In the genomic region with DNA sequence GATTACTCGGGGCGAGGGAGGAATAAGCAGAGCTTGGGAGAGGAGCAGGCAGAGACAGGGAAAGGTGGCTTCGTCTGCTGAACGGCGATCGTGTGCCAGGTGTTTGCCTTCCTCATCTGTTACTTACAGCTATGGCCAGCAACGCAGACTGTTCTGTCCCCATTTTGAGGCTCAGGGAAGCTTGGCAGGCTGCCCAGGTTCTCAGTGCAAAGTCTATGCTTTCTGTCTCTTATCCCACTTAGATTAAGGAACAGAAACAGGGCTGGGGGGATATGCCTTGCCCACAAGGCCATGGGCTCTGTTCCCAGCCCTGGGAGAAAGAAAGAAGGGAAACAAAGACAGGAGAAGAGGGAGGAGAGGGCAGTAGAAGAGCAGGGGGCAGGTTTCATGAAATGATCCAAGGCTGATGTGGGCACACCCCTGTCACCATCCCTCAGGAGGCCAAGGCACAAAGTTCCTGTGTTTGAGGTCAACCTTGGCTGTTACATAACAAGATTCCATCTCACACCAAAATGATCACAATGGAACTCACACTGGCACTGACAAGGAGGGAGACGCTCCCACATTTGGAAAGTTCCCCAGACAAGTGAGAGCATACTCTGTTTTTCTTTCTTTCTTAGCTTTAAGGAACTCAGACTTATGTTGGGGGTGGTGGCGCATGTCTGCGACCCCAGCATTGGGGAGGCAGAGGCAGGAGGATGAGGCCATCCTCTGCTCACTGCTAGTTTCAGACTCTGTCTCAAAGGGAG, we compare ENCODE assay signal across 8 mouse cellular contexts.
DNase-seq lines count a peak whose midpoint lies in the region; ATAC-seq and TF ChIP-seq lines count a peak whose summit lies in the region.

No protein-coding gene starts in this region.

- peak; percentile 82 for ATAC-seq in forebrain, embryonic 16.5 days
- ATAC-seq in midbrain, embryonic 16.5 days: no peak

- H3K9me3 ChIP-seq in ES-E14 (ENCODE audit: control insufficient read depth, insufficient read depth, low read depth, low read length): no peaks in the 10 kb centered on the region
- no peaks in the 10 kb centered on the region for H3K9me3 ChIP-seq in forebrain, embryonic 16.5 days (ENCODE audit: control insufficient read depth, low read length)
- H3K9me3 ChIP-seq in midbrain, embryonic 16.5 days (replicated peaks; ENCODE audit: control insufficient read depth, low read length, poor library complexity, severe bottlenecking): no peaks in the 10 kb centered on the region

- H3K4me3 ChIP-seq in ES-E14 (ENCODE audit: insufficient read depth in 1 of 2, low read depth in 1 of 2, low read length in 2 of 2, poor library complexity in 1 of 2, severe bottlenecking in 1 of 2): peak overlapping the region in 1 of 2 experiments; percentile 16; a peak in 1 of 4 replicates
- no peak overlapping the region for H3K4me3 ChIP-seq in forebrain, embryonic 16.5 days (replicated peaks; ENCODE audit: low read length)
- H3K4me3 ChIP-seq in midbrain, embryonic 16.5 days (ENCODE audit: low read depth, low read length): no peak overlapping the region

- no peak overlapping the region for H3K27ac ChIP-seq in ES-E14 (ENCODE audit: insufficient read depth, low read depth, low read length, poor library complexity, severe bottlenecking)
- H3K27ac ChIP-seq in forebrain, embryonic 16.5 days (ENCODE audit: low read length): peak overlapping the region; percentile 80
- 0 out of 2 replicates have a peak overlapping the region, but pooled peaks have one; percentile 6 for H3K27ac ChIP-seq in midbrain, embryonic 16.5 days (ENCODE audit: low read length)

- DNase-seq in ES-E14 (ENCODE audit: low read depth, low spot score) (no peak), adipocyte (ENCODE audit: low spot score) (peak; percentile 38)
- peak; percentile 53 to 68 for DNase-seq in heart, postnatal 36 days
- DNase-seq in layer of hippocampus, postnatal 36 days: peak; percentile 66 to 67
- no peak for DNase-seq in thymus, postnatal 10 days (ENCODE audit: low spot score in 2 of 2)
- no peak for DNase-seq in spleen, postnatal 4 days (ENCODE audit: low spot score in 2 of 2)

- H3K4me1 ChIP-seq in ES-E14 (ENCODE audit: control insufficient read depth in 2 of 2, insufficient read depth in 2 of 2, low read length in 2 of 2, poor library complexity in 1 of 2): peaks cover 0 to 1% of the 10 kb centered on the region in 2 experiments; a peak in 1 of 4 replicates
- peaks cover 17% of the 10 kb centered on the region for H3K4me1 ChIP-seq in forebrain, embryonic 16.5 days (replicated peaks; ENCODE audit: control insufficient read depth, insufficient read depth, low read length)
- peaks cover 7% of the 10 kb centered on the region; the same call in 1 of the 2 replicates for H3K4me1 ChIP-seq in midbrain, embryonic 16.5 days (ENCODE audit: control insufficient read depth, insufficient read depth, low read length)

- H3K9ac ChIP-seq in ES-E14 (ENCODE audit: insufficient read depth, low read depth, low read length, poor library complexity, severe bottlenecking): peak overlapping the region; percentile 52; the same call in 1 of the 2 replicates
- H3K9ac ChIP-seq in forebrain, embryonic 16.5 days (replicated peaks; ENCODE audit: low read depth, low read length): no peak overlapping the region
- no peak overlapping the region for H3K9ac ChIP-seq in midbrain, embryonic 16.5 days (ENCODE audit: low read depth, low read length)

- in situ Hi-C loops in ES-E14 (cut with MboI; ENCODE audit: low sequenced_read_pairs in 2 of 2, unreplicated experiment in 2 of 2): no loop called here

- WGBS in forebrain, embryonic 16.5 days: 37% methylated on average over 10 of the region's 10 CpGs
- WGBS in midbrain, embryonic 16.5 days: 69% methylated on average over 10 of the region's 10 CpGs

- H3K36me3 ChIP-seq in ES-E14 (ENCODE audit: control insufficient read depth, insufficient read depth, low read length, poor library complexity, severe bottlenecking): peaks cover 5% of the 10 kb centered on the region; the same call in 1 of the 2 replicates
- no peaks in the 10 kb centered on the region for H3K36me3 ChIP-seq in forebrain, embryonic 16.5 days (ENCODE audit: control insufficient read depth, insufficient read depth)
- no peaks in the 10 kb centered on the region for H3K36me3 ChIP-seq in midbrain, embryonic 16.5 days (ENCODE audit: control insufficient read depth, insufficient read depth, low read length)

- peak overlapping the region; percentile 7; the same call in 1 of the 2 replicates for H3K4me2 ChIP-seq in forebrain, embryonic 16.5 days (ENCODE audit: low read length)
- no peak overlapping the region for H3K4me2 ChIP-seq in midbrain, embryonic 16.5 days (ENCODE audit: low read length)

- H3K27me3 ChIP-seq in forebrain, embryonic 16.5 days (replicated peaks; ENCODE audit: control insufficient read depth, insufficient read depth, low read length): no peaks in the 10 kb centered on the region
- no peaks in the 10 kb centered on the region for H3K27me3 ChIP-seq in midbrain, embryonic 16.5 days (ENCODE audit: control insufficient read depth, insufficient read depth, low read depth, low read length)

- intact Hi-C loops in heart, postnatal 36 days (cut with DNase I): no loop called here

TF ChIP-seq in ES-E14, 5 proteins besides CTCF, POLR2A, EP300 and RAD21:
- no peak for TF ChIP-seq ZC3H11A (IDR thresholded peaks at IDR 0.05; ENCODE audit: borderline replicate concordance, low read depth, low read length)
- TF ChIP-seq CHD2 (IDR thresholded peaks at IDR 0.05; ENCODE audit: low read depth, low read length): no peak
- no peak for TF ChIP-seq HCFC1 (IDR thresholded peaks at IDR 0.05; ENCODE audit: borderline replicate concordance, insufficient read depth, low read length)
- no peak for TF ChIP-seq MAFK (IDR thresholded peaks at IDR 0.05; ENCODE audit: insufficient read depth, low read depth, low read length)
- no peak for TF ChIP-seq ZNF384 (IDR thresholded peaks at IDR 0.05; ENCODE audit: low read depth, low read length)

Comparison
In these comparisons a context has a peak if more than half of its experiments do, and no peak if none do; other contexts are left out.
1. DNase-seq: peak in adipocyte (single experiment), heart, postnatal 36 days (2 of 2) and layer of hippocampus, postnatal 36 days (2 of 2); none in ES-E14 (single experiment), thymus, postnatal 10 days (0 of 2) and spleen, postnatal 4 days (0 of 2).